8 mouse cellular contexts compared by ENCODE assay signal in the genomic region with DNA sequence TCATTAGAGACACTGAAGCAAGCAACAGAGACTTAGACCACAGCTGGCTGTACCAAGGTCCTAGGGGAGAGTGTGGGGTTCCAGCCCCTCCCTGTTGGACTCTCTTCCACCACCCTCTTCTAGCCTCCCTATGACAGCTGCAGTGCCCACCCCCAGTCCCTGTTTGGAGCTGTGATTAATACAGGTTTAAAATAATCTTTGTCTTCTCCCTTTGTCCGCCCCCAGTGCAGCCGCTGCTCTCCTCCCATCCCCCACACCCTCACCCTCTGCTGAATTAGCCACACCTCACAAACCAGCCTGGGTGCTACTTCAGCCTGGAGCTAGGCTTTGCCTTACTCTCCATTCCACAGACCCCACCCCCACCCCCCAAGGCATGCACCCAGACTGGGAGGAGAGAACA.
DNase-seq lines count a peak whose midpoint lies in the region; ATAC-seq and TF ChIP-seq lines count a peak whose summit lies in the region.

No protein-coding gene starts in this region.

- no peaks in the 10 kb centered on the region for H3K27me3 ChIP-seq in kidney, embryonic 15.5 days
- H3K27me3 ChIP-seq in embryonic facial prominence, embryonic 12.5 days = no peaks in the 10 kb centered on the region
- H3K27me3 ChIP-seq in hindbrain, embryonic 12.5 days = no peaks in the 10 kb centered on the region
- no peaks in the 10 kb centered on the region for H3K27me3 ChIP-seq in midbrain, postnatal 0 days (ENCODE audit: insufficient read depth, low read length)

- intact Hi-C loops in heart, postnatal 25 days (cut with DNase I) = no loop called here

- H3K27ac ChIP-seq in kidney, embryonic 15.5 days = no peak overlapping the region
- H3K27ac ChIP-seq in embryonic facial prominence, embryonic 12.5 days = no peak overlapping the region
- peak overlapping the region; percentile 58 for H3K27ac ChIP-seq in hindbrain, embryonic 12.5 days
- no peak overlapping the region for H3K27ac ChIP-seq in midbrain, postnatal 0 days (ENCODE audit: low read depth, low read length)

- no peak overlapping the region for H3K4me2 ChIP-seq in kidney, embryonic 15.5 days
- H3K4me2 ChIP-seq in embryonic facial prominence, embryonic 12.5 days (replicated peaks) = 0 out of 2 replicates have a peak overlapping the region, but pooled peaks have one; percentile 5
- H3K4me2 ChIP-seq in hindbrain, embryonic 12.5 days (replicated peaks) = no peak overlapping the region
- no peak overlapping the region for H3K4me2 ChIP-seq in midbrain, postnatal 0 days (ENCODE audit: low read depth, low read length, poor library complexity, severe bottlenecking)

- peak; percentile 10 for DNase-seq in kidney, postnatal 14 days
- no peak for DNase-seq in midbrain, postnatal 0 days (ENCODE audit: low spot score)
- DNase-seq in heart, postnatal 25 days (ENCODE audit: low spot score) = no peak
- no peak for DNase-seq in spleen, postnatal 14 days (ENCODE audit: low spot score in 2 of 2)

- TF ChIP-seq CTCF in midbrain, postnatal 0 days (IDR thresholded peaks at IDR 0.05) = no peak

- H3K4me1 ChIP-seq in kidney, embryonic 15.5 days = peaks cover 6% of the 10 kb centered on the region
- H3K4me1 ChIP-seq in embryonic facial prominence, embryonic 12.5 days = peaks cover 6% of the 10 kb centered on the region; the same call in 1 of the 2 replicates
- peaks cover 14% of the 10 kb centered on the region for H3K4me1 ChIP-seq in hindbrain, embryonic 12.5 days
- H3K4me1 ChIP-seq in midbrain, postnatal 0 days (ENCODE audit: insufficient read depth, low read length) = 0 out of 2 replicates have a peak, but pooled peaks cover 5% of the 10 kb centered on the region

- H3K9ac ChIP-seq in kidney, embryonic 15.5 days = no peak overlapping the region
- H3K9ac ChIP-seq in embryonic facial prominence, embryonic 12.5 days = no peak overlapping the region
- no peak overlapping the region for H3K9ac ChIP-seq in hindbrain, embryonic 12.5 days
- H3K9ac ChIP-seq in midbrain, postnatal 0 days (replicated peaks; ENCODE audit: low read length, poor library complexity, severe bottlenecking) = no peak overlapping the region

- ATAC-seq in kidney, embryonic 15.5 days (replicated peaks; ENCODE audit: low FRiP score) = no peak; the same call in 1 of the 2 replicates
- peak; percentile 52; the same call in 1 of the 2 replicates for ATAC-seq in embryonic facial prominence, embryonic 12.5 days (ENCODE audit: insufficient number of reproducible peaks, insufficient read depth, low FRiP score, low TSS enrichment)
- ATAC-seq in hindbrain, embryonic 12.5 days (ENCODE audit: low FRiP score) = peak; percentile 82
- ATAC-seq in midbrain, postnatal 0 days (ENCODE audit: low FRiP score) = peak; percentile 23; the same call in 1 of the 2 replicates
- ATAC-seq in megakaryocyte, adult 5-6 weeks (ENCODE audit: poor library complexity, severe bottlenecking) = no peak

- no peak overlapping the region for H3K4me3 ChIP-seq in kidney, embryonic 15.5 days (replicated peaks)
- H3K4me3 ChIP-seq in embryonic facial prominence, embryonic 12.5 days = no peak overlapping the region
- no peak overlapping the region for H3K4me3 ChIP-seq in hindbrain, embryonic 12.5 days
- no peak overlapping the region for H3K4me3 ChIP-seq in midbrain, postnatal 0 days (ENCODE audit: low read depth, low read length)

- 51% methylated on average over 2 of the region's 2 CpGs for WGBS in kidney, embryonic 15.5 days
- 29% methylated on average over 2 of the region's 2 CpGs for WGBS in embryonic facial prominence, embryonic 12.5 days
- 20% methylated on average over 2 of the region's 2 CpGs for WGBS in hindbrain, embryonic 12.5 days
- 24% methylated on average over 2 of the region's 2 CpGs for WGBS in midbrain, postnatal 0 days

- no peaks in the 10 kb centered on the region for H3K36me3 ChIP-seq in kidney, embryonic 15.5 days
- H3K36me3 ChIP-seq in embryonic facial prominence, embryonic 12.5 days = no peaks in the 10 kb centered on the region
- no peaks in the 10 kb centered on the region for H3K36me3 ChIP-seq in hindbrain, embryonic 12.5 days
- no peaks in the 10 kb centered on the region for H3K36me3 ChIP-seq in midbrain, postnatal 0 days (ENCODE audit: insufficient read depth, low read length)

- H3K9me3 ChIP-seq in kidney, embryonic 15.5 days (replicated peaks) = no peaks in the 10 kb centered on the region
- no peaks in the 10 kb centered on the region for H3K9me3 ChIP-seq in embryonic facial prominence, embryonic 12.5 days
- H3K9me3 ChIP-seq in hindbrain, embryonic 12.5 days (replicated peaks) = no peaks in the 10 kb centered on the region
- no peaks in the 10 kb centered on the region for H3K9me3 ChIP-seq in midbrain, postnatal 0 days (ENCODE audit: low read length)

Comparison
In these comparisons a context has a peak if more than half of its experiments do, and no peak if none do; other contexts are left out.
1. ATAC-seq: peak in embryonic facial prominence, embryonic 12.5 days (single experiment), hindbrain, embryonic 12.5 days (single experiment) and midbrain, postnatal 0 days (single experiment); none in kidney, embryonic 15.5 days (single experiment) and megakaryocyte, adult 5-6 weeks (single experiment).